Mouse (Mus musculus): ENCODE results near the gene Cnbd2.

Cnbd2 gene

DNA sequence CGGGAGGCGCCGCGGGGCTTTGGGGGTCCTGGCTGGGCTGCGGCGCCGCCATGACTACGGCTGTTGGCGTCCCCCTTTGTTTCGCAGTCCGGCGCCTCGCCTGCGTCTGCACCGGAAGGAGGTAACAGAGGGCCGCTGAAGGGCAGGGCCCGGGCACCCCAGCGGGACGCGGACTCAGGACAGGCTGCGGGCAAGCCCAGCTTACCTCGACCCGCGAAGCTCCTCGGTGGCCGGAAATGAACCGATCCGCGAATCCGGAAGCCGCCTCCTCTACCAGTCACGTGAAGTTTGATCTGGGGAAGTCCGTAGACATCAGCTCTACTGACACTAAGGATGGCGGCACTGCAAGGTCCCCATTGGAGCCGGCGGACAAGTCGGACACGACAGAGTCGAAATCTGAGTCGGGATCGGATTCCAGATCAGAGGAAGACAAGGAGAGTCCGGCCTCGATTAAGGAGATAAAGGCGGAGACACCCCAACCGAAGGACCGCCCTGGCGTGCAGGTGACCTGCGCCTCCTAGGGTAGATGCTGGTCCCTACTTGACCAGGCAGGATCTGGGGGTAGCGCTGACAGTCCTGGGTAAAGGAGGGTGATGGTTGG lies at the start of gene Cnbd2, which contains the start of gene Scand1:
TSS of gene Cnbd2 (plus strand) at position 3 of the 601 bp plus-strand sequence.
TSS of gene Scand1 (minus strand) at position 408 of the 601 bp plus-strand sequence.
- peak; percentile 91 for DNase-seq (ENCODE audit: low read depth)

DNA sequence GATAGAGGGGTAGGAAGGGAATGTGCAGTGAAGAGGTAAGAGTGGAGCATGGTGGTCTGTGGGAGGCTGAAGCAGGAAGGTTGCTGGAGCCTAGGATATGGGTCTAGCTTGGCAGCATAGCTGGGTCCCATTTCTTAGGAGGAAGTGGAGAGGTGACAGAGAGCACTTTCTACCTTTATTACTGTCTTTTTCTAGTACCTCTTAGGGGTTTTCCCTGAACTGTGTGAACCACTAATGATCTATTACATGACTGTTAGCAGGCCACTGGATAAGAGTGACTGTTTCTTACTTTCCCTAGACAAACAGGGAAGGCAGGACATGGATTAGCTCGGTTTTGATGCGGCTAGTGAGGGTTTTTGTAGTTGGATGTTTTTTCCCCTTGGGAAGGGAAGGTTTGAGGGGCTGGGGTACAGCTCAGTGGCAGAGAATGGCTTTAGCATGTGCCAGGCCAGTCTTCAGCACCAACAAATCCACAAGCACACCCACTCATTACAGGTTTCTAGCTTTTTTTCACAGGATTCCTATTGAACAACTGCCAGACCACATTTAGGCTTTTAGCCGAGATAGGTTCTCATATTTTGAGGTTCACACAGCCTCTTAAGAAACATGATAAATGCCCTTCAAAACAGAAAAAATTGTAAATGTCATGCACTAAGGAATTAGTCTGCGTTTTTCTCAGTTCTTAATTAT lies 48.8 kb upstream of the Cnbd2 start:
- DNase-seq (ENCODE audit: low read depth) = peak; percentile 21

DNA sequence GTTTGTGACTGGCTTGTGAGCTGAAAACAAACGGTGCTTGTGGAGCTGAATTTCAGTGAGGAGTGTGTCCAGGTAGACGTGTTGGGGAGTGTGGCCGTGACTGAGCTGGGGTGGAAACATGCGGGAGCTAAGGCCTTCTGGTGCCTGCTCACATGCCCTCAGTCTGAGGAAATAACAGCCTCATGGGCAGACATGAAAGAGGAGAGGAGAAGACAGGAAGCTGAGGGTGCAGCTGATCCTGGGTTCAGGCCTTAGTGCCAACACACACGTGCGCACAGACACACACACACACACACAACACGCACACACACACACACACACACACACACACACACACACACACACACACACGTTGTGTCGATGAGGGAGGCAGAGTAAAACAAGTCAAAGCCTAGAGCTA lies 44.5 kb upstream of the Cnbd2 start:
- DNase-seq (ENCODE audit: low read depth) = no peak

DNA sequence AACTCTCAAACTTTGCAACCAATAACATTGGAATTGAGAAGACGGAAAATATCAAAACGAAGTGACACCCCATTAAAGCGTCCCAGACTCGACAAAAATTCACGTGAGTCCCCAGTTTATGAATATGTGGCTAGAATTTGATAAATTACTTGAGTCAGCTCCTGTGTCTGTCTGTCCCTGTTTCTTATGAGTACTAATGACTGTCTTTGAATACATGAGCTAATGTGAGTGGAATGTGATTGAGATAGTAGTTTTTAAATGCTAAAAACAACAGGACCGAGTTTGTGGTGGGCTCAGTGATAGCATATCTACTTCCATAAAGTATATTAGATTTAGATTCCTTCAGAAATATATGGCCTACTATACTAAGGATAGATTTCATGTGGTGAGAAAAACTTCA lies 39.5 kb upstream of the Cnbd2 start:
- no peak for DNase-seq (ENCODE audit: low read depth)

DNA sequence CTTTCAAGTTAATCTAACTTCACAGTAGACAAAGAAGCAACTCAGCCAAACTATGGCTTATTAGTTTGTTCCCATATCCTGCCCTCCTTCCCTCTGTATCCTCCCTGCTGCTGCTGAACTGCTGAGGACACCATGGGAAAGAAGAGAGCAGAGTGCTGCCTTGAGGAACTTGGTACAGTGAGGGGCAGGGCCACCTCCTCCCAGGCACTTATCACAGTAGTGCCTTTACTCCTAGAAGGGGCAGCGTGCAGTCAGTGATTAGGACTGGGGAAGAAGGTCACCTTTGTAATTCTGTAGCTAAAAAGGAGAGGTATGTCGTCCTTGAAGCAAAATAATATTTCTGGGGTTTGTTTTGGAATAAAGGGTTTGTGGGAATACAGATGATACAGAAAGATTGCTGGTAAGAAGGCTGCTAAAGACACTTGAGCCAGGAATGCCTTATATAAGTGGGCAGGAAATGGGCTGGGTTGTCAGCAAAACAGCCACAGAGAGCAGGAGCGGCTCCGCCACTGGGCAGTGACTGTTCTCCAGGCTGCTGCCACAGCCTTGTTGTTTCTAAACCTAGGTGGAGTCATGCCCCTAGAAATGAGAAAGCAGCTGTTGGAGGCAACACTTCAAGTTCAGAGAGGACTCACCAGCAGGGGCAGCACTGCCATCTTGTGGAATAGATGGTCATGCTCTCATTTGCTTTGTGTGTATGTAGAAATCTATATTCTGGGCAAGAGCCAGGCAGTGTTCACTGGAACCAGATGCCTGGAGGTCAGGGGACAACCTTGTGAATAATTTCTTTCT lies 33.7 kb upstream of the Cnbd2 start:
- peak; percentile 96 for DNase-seq (ENCODE audit: low read depth)

DNA sequence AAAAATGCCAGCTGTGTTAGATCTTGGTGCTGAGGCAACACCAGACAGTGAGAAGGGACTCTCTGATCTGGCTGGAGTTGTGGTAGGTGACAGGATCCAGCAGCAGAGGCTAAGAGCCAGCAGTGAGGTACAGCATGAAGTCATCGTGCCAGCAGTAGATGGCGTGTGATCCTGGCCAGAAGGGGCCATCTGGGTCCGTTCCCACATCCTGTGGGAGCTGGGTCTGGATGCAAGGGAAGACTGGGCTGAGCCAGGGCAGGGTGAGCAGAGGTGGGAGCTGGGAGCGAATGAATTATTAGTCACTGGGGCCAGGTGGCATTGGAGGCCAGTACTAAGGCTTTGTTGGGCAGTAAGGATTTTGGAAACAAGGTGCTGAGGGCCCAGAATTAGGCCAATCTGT lies 30.9 kb upstream of the Cnbd2 start:
- no peak for DNase-seq (ENCODE audit: low read depth)

DNA sequence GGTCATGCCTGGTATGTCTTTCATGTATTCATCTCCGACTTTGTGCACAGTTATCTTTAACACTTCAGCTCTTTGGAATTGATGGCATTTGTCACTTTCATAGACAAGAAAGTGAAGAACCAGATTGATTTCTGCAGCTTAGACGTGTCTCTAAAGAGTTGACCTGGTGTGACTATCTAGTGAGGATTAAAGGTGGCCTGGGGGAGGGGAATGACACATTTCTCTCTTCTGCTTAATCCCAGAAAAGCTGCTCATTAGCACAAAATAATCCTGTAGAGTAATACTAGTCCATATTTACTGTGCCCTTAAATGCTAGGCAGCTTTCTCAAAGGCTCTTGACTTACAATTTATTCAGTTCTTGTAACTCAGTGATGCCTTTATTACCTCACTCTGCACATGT lies 26.9 kb upstream of the Cnbd2 start:
- no peak for DNase-seq (ENCODE audit: low read depth)

DNA sequence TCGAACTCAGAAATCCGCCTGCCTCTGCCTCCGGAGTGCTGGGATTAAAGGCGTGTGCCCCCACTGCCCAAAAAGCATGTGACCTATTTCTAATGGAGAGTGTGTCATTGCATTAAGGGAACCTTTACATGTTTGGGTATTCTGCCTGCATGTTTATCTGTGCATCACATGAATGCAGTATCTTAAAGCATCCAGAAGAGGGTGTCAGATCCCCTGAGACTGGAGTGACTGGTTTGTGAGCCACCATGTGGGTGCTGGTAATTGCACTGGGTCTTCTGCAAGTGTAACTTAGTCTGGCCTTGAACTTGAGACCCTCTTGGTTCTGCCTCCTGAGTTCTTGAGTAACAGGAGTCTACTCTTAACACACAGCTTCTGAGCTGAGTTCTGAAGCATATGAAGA lies 25.4 kb upstream of the Cnbd2 start:
- peak; percentile 23 for DNase-seq (ENCODE audit: low read depth)

DNA sequence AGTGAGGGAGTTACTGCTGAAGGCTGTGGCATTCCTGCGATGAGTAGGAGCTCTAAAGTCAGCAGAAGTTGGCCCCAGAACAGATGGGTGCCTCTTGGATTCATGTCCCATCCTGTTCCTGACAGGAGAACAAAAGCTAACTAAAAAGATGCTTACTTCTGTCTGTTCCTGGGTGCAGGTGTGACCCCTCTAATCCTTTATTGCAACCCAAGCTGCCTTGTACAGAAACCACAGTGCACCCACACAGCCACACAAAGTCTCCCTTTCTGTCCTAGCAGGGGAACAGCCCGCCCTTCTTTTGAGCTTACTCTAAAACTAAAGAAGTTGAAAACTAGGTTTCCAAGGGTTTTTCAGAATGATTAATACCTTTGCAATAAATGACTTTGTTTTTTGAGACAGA lies 23.9 kb upstream of the Cnbd2 start:
- no peak for DNase-seq (ENCODE audit: low read depth)

DNA sequence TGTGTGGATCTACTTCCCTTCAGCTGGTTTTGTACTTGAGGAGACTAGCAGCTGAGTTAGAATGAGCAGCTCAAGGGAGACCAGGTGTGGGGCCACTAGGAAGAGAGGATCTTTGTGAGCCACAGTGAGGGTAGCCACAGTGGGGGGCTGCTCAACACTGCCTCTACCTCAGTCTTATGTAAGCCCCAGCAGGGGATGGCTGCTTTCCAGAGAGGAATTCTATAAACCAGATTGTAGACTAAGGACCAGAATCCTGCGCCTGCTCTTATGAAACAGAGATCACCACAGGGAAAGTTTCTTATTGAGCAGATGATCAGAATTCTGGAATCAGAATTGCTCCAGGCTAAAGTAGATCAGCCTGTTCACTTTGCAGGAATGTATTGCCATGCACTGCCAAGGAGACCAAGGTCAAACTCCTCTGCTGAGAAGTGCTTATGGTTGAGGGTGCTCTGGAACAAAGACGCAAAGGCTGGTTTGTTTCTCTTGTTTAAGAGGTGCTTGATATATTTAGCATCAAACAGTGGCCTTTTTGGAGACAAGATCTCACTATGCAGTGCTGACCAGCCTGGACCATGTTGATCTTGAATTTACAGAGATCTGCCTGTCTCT lies 22.4 kb upstream of the Cnbd2 start:
- no peak for DNase-seq (ENCODE audit: low read depth)

DNA sequence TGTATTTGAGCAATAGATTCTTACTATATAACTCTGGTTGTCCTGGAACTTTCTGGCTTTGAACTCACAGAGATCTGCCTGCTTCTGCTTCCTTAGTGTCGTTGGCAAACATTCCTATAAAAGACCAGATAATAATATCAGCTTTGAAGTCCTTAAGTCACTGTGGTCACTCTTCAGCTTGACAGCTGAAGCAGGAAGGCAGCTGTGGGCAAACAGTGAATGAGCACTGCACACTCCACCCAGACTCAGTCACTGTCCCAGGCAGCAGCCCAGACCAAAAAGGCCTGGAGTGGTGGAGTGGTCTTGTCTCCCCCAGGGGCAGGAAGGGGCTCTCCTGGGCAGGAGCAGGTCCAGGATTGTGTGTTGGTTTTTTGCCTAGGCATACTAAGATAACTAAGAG lies 20.1 kb upstream of the Cnbd2 start:
- no peak for DNase-seq (ENCODE audit: low read depth)

DNA sequence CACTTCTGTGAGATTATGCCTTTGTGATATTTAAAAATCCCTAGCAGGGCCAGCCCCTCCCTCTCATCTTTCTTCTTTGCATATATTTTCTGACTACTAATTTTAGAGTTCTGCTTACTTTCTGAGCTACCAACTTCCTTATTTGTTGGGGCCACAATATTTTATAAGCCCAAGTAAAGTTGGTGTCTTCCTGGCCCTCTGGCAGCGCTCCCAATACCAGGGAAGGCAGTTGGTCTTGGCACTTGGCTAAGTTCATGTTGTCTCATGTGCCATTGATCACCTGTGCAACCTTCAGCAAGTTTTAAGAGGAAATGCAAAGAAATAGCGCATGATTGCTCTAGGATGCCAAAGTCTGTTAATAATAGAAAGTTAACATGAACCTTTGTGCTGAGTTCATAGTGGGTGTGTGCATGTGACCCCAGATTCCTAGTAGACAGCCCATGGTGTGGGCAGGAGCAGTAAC lies 16.5 kb upstream of the Cnbd2 start:
- no peak for DNase-seq (ENCODE audit: low read depth)

DNA sequence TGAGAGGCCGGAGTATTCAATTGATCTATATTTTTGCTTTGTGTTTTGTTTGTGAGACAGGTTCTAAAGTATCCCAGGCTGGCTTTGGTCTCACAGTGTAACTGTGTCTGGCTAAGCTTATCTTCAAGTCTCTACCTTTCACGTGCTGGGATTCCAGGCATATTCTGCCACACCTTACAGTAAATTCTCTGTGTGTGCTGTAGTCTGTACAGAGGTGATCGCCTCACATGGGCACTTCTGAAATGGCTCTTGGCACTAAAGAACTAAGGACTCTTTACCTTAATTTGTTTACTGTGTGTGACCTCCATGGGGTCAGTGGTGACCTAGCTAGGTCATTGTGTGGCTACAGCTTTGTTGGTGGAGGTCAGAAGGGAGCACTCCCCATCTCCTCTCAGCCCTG lies 15.9 kb upstream of the Cnbd2 start:
- no peak for DNase-seq (ENCODE audit: low read depth)

DNA sequence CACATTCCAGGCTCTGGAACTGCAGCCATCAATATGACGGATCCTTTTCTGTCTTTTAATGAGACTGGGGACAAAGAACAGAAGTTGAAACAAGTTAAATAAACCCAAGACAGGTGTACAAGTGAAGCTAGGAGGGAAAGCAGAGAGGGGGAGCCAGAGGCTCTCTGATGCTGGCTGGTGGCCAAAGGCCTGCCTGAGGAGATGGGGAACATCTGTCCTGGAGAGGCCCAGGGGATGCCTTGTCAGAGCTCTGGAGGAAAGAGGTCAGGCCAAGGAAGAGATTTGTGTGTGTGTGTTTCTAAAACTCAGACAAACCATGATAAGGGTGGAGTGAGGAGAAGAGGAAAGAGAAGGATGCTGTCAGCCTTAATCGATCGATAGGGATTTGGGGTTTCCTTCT lies 14.4 kb upstream of the Cnbd2 start:
- DNase-seq (ENCODE audit: low read depth) = no peak

DNA sequence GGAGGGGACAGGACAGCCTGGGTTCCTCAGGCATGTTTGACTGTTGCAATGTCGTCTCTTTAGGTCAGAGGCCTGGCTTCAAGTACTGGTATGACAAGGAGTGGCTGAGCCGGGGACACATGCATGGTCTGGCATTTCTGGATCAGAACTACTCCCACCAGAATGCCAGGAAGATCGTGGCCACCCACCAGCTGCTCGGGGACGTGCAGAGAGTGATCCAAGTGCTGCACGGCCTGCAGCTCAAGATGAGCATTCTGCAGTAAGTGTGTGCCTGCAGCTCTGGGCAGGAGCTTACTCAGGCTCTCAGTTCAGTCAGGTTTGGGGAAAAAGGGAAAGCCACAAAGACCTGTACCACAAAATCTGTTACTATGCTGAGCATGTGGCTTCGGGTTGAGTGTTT lies 13.6 kb upstream of the Cnbd2 start:
- DNase-seq (ENCODE audit: low read depth) = no peak

DNA sequence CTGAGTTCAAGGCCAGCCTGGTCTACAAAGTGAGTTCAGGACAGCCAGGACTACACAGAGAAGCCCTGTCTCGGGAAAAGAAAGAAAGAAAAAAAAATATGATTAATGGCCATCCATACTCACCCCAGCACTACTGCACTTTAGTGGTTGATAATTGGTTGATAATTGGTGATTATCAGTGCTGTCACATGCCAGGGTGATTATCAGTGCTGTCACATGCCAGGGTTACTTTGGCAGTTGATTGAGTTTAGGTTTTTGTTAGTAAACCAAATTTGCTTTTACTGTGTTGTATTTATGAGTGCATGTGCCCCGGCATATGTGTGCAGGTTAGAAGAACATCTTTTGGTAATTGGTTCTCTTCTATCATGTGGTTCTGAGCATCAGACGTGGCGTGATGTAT lies 10.0 kb upstream of the Cnbd2 start:
- no peak for DNase-seq (ENCODE audit: low read depth)

DNA sequence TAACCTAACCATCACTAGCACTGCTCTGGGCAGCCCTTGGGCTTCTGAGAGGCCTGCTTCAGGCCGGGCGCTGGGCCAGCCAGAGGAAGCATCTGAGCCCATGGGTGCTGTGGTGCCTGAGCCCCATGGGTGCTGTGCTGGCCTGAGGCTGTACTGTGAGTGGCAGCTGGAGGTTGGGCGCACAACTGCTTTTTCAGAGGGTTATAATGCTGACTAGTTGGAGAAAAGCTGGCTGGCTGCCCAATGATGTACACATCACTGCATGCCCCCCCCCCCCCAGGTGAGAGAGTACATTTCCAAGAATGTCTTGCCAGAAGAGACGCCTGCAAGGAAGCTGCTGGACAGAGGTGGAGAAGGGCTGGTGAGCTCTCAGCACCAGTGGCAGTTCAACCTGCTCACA lies 7.7 kb upstream of the Cnbd2 start:
- DNase-seq (ENCODE audit: low read depth) = no peak

DNA sequence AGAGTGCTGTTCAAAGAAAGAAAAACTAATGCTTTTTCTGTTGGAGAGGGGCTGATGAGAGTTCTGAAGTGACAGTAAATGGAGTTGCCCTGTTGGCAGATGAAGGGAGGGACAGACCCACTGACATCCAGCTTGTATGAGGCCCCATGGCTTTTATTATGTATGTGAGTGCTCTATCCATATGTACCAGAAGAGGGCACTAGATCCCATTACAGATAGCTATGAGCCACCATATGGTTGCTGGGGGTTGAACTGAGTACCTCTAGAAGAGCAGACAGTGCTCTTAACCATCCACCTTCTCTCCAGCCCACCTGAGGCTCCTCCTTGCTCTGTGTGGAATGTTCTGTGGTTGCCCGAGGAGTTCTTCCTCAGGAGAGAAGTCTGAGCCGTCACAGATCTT lies 6.3 kb upstream of the Cnbd2 start:
- DNase-seq (ENCODE audit: low read depth) = peak; percentile 74

DNA sequence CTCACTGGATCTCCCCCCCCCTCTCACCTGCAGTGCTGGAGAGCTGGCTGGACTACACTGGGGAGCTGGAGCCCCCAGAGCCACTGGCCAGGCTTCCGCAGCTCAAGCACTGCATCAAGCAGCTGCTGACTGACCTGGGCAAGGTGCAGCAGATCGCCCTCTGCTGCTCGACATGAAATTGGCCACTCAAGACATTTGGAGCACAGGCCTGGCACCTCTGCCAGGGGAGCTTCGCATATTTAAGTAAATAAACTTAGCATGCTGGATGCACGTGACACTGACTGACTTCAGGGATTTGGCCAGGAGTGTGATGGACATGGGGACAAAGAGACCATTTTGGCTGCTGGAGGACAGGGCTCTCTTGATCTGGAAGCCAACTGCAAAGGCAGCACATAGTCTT lies 4.8 kb upstream of the Cnbd2 start:
- peak; percentile 40 for DNase-seq (ENCODE audit: low read depth)

DNA sequence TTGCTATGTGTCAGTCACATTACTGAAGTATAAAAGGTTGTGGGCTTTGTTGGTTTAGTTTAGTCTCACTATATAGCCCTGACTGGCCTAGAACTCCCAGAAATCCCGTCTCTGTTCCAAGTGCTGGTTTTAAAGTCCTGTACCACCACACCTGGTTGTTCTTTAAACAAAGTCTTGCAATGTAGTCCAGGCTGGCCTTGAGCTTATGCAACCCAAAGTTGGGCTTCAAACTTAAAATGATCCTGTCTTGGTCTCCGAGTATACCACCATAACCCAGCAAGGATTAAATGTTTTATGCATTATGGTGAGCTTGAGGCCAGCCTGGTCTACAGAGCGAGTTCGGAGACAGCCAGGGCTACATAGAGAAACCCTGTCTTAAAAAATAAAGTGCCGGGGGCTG lies 2.2 kb upstream of the Cnbd2 start:
- no peak for DNase-seq (ENCODE audit: low read depth)

DNA sequence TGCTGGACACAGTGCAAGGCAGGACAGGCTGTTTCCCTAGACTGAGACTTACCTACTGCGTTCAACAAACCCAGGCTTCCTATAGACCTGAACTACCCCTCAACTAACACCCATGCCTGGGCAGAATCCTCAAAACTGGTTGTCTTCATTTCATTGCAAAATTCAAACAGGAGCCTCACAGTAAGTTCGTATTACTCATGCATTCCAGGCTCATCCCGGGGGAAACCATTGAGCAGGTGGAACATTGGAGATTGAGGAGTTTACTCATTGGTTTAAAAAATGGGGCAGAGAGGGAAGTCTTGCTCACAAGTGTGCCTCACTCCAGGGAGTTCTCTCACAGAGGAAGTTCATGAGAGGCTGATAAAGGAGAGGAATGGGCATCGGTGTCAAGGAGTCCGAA lies 1.6 kb upstream of the Cnbd2 start:
- DNase-seq (ENCODE audit: low read depth) = no peak

DNA sequence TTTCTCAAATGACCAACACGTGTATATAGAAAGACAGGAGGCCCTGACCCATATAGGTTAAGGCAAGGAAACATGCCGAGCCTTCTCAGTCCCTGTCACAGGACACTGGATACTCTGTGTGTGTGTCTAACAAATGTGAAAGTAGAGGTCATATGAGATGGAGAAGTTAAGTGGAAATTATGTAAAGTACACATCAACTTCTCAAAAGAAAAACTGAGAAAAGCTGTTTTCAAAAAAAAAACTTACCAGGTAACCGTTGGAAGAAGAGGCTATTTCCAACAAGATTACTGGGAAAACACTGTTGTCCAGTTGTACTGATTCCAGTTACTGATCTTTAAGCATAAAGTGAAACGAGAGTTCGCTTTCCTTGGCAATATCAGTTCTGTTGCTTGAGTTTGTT lies 1.2 kb upstream of the Cnbd2 start:
- no peak for DNase-seq (ENCODE audit: low read depth)

DNA sequence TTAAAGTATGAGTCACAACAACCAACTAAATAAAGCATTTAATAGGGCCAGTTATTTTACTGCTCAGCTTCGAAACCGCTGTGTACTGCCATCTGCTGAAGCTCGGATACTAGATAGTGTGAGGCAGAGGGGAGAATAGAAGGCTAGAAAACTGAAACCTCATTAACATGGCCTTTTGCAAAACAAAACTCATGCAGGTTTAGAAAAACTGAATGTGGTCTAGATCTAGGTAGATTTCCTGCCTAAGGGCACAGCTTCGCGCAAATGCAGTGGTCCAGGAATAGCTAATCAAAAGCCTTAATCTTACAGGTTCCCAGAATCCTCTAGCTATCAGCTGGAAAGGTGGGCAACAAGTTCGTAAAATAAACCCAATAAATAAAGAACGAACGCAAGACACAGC lies 658 bp upstream of the Cnbd2 start:
- DNase-seq (ENCODE audit: low read depth) = peak; percentile 62
